Mouse (Mus musculus) T-helper 17 cell (primary cell): ENCODE measurements around the gene H2afv.

Source experiments
- in situ Hi-C, 2 experiments: fragments of 300-600 bp; cut with MboI, MseI; formaldehyde crosslinking; loops; 1 replicate in 1 of 2; 2 replicates in 1 of 2; pipeline ENCODE4 v1.15.1; 2025; ENCODE audit warnings: high pct_unique_total_duplicates in 2 of 2

Gene H2afv

GRCm38 (mm10) chr11:6390376-6391053 lies 53.7 kb downstream of the H2afv start:
- in situ Hi-C loops, result no loop called here

DNA sequence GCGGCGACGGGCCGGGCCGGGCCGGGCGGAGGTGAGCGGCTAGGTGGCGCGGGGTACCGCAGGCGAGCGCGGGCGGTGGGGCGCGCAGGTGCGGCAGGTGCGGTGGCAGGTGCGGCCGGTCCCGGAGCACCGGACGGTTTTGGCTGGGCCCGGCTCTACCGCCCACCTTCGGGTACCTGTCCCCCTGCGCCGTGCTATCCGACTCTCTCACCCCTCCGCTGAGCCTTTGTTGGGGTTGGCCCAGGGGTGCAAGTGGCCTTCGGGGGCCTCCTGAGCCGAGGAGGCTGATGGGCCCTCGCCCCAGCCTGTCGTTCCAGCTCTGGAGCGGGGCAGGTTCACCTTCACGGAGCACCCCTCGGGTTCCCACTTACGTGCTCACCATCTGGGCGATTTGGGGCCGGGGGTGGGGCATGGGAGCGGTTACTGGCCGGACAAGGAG lies 54.7 kb downstream of the H2afv start:
- in situ Hi-C loops, result no loop called here

- in situ Hi-C loops, result no loop called here
Measured at GRCm38 (mm10) chr11:6388726-6389413, 55.4 kb downstream of the H2afv start, which contains the start of gene Zmiz2. Gene Zmiz2 (plus strand): TSS chr11:6389074.

GRCm38 (mm10) chr11:6388126-6388725 lies 56.0 kb downstream of the H2afv start:
- in situ Hi-C loops, result no loop called here

- in situ Hi-C loops, result no loop called here
Measured at GRCm38 (mm10) chr11:6380916-6381315, 63.3 kb downstream of the H2afv start.
